Mouse (Mus musculus) megakaryocyte, embryonic 14.5 days (primary cell): ENCODE data around the gene Pygb. TPM values are rescaled to one million over a fixed set of nuclear protein-coding genes. Genes with fewer than 3 reads are reported as not detected.

ENCODE experiments used
- H3K27me3 ChIP-seq: replicated peaks from 2 replicates; pipeline ENCODE3; 2012; ENCODE audit warnings: inconsistent platforms
- H3K36me3 ChIP-seq: replicated peaks from 2 replicates; pipeline ENCODE3; 2012; ENCODE audit warnings: low read length, inconsistent platforms, mixed read lengths
- H3K4me1 ChIP-seq: 2 replicates; pipeline ENCODE4 v1.6.1; 2012; ENCODE audit warnings: inconsistent platforms
- H3K4me3 ChIP-seq: replicated peaks from 2 replicates; pipeline ENCODE3; 2012; ENCODE audit warnings: moderate library complexity, mild to moderate bottlenecking, inconsistent platforms
- H3K9me3 ChIP-seq: 2 replicates; pipeline ENCODE4 v1.6.1; 2012; ENCODE audit warnings: inconsistent platforms
- FLI1 ChIP-seq: IDR thresholded peaks from 2 replicates; pipeline ENCODE4 v1.6.1; 2012; ENCODE audit warnings: low read length, inconsistent platforms, mixed read lengths
- GATA1 ChIP-seq: IDR thresholded peaks from 3 replicates; pipeline ENCODE4 v1.6.1; 2012; ENCODE audit warnings: mixed read lengths, low read length, inconsistent platforms, borderline replicate concordance
- polyA plus RNA-seq: library from polyadenylated mRNA; stranded (reverse); fragments of >175 nt; gene quantifications from 2 replicates; pipeline ENCODE4 v1.2.3, GENCODE M21; 2012; ENCODE audit warnings: low replicate concordance; ENCODE audit not compliant: insufficient read depth

The Pygb gene
- polyA plus RNA-seq, 1 experiment, result 43.3 TPM

DNA sequence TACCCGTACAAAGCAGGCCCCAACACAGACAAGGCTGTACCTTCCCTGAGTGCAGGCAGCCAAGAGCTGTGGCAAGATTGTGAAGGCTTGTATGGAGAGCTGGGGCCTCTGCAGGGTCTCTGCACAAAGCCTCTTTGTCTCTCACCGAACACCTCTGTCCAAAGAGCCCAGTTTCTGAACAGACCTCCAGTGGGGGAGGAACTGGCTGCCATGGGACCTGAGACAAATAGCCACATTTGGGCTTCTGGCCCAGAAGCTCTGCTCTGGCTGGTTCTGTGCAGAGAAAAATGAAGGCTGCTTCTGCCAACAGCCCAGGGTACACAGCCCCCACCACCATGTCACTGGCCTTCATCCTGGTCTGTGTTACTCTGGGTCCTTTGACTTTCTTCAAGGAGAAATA is 20.9 kb upstream of the Pygb start:
- Histone ChIP-seq H3K4me1 (peaks cover 57% of the 10 kb centered on the region), H3K36me3 (peaks cover 95% of the 10 kb centered on the region)
- no peak for TF ChIP-seq FLI1

DNA sequence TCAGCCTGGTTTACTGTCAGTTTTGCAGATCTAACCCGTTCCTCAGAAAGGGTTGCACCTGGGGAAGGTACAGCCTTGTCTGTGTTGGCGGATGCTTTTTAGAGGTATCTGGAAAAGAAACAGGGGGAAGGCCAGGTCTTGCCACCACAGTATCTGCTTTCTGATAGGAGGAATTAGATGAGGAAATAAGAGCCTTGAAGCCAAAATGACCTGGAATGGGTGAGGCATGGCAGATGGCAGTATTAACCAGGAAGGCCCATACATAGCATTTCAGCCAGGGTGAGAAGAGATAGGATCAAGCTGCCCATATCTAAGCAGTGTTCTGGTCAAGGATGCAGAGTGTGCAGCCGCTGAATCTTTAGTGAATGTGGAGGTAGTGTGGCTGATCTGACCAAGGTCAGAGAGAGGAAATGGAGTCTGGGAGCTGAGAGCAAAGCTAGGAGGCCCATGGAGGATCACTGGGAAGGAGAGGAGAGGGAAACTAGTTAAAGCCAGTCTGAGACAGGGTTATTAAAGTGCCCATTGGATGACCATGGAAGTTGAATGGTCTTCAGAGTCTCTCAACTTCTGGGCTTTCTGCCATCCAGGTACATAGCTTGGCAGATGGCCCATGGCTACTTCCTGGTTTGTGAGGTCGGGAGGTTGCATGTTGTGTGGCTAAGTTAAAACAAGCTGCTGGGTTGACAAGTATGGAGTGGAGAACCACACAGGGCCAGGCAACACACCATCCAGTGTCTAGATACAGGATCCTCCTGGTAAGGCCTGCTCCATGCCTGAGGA is 20.3 kb upstream of the Pygb start:
- H3K36me3 ChIP-seq, result peaks cover 95% of the 10 kb centered on the region

More for the DNA sequence above, 20.9 kb upstream of the Pygb start:
- Histone ChIP-seq H3K4me3 (no peak overlapping the region), H3K27me3 (no peaks in the 10 kb centered on the region), H3K9me3 (peaks cover 3% of the 10 kb centered on the region; the same call in 1 of the 2 replicates)

DNA sequence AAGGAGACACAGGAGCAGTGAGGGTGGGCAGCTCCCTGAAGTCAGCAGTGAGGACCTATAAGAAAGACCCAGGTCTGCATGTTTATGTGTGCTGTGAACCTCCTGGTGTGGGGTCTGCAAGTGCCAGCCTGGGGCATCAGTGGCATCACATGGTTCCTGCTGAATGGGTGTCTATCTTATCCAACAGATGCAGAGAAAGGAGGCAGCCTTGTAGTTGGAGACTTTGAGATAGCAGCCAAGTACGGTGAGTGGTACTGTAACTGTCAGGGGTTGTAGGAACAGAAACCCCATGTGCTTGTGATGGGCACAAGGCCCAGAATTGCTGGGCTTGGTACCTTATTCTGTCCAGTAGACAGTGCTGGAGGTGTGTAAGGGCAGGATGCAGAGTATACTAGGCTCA is 17.9 kb upstream of the Pygb start:
- Histone ChIP-seq H3K9me3 (no peaks in the 10 kb centered on the region), H3K4me1 (peaks cover 74% of the 10 kb centered on the region), H3K27me3 (no peaks in the 10 kb centered on the region), H3K36me3 (peaks cover 85% of the 10 kb centered on the region), H3K4me3 (no peak overlapping the region)
- TF ChIP-seq FLI1 (no peak), GATA1 (no peak)

More for the DNA sequence above, 20.3 kb upstream of the Pygb start:
- no peak overlapping the region for H3K4me3 ChIP-seq
- H3K9me3 ChIP-seq, result no peaks in the 10 kb centered on the region
- no peak for TF ChIP-seq GATA1
- TF ChIP-seq FLI1, result no peak
- no peaks in the 10 kb centered on the region for H3K27me3 ChIP-seq
- peaks cover 64% of the 10 kb centered on the region for H3K4me1 ChIP-seq

DNA sequence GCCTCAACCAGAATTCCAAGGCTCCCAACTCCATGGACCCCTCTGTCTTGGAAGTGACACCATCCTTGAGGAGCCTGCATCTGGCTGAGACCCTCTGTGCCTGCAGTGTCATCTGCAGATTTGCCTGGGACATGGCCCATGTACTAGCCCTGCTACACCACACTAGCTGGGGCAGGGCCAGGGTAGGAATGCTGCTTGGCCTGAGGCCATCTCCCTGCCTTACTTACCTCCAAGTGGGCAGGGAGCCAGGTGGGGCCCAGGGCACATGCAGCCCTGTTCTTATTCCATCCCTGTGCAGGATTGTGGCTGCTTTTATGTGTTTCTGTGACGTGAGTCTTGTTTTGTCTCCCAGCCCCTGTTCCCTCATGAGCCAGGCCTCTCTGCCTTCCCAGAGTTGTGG is 15.8 kb upstream of the Pygb start:
- Histone ChIP-seq H3K36me3 (peaks cover 64% of the 10 kb centered on the region), H3K4me3 (no peak overlapping the region), H3K4me1 (peaks cover 79% of the 10 kb centered on the region), H3K9me3 (no peaks in the 10 kb centered on the region), H3K27me3 (no peaks in the 10 kb centered on the region)
- TF ChIP-seq GATA1 (no peak), FLI1 (no peak)

DNA sequence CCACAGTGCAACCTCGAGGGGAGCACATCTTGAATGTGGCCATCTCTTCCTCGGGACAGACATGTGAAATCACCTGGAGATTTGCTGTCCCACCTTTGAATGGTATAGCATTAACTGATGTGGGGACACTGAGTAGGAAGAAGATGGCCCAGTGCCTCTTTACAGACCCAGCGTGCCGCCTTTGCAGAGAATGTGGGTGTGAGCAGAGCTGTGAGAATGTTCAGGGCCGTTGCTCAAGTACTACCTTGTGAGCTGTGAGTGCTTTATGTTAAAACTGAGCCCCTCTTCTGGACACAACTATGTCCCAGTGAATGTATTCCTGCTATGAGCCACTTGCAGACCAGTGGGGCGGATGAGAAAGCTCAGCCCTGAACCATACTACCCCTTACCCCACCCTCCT is 15.4 kb upstream of the Pygb start:
- H3K27me3 ChIP-seq, result no peaks in the 10 kb centered on the region
- peaks cover 80% of the 10 kb centered on the region for H3K4me1 ChIP-seq
- H3K9me3 ChIP-seq, result no peaks in the 10 kb centered on the region
- peaks cover 60% of the 10 kb centered on the region for H3K36me3 ChIP-seq
- TF ChIP-seq FLI1 (no peak), GATA1 (no peak)
- H3K4me3 ChIP-seq, result no peak overlapping the region

DNA sequence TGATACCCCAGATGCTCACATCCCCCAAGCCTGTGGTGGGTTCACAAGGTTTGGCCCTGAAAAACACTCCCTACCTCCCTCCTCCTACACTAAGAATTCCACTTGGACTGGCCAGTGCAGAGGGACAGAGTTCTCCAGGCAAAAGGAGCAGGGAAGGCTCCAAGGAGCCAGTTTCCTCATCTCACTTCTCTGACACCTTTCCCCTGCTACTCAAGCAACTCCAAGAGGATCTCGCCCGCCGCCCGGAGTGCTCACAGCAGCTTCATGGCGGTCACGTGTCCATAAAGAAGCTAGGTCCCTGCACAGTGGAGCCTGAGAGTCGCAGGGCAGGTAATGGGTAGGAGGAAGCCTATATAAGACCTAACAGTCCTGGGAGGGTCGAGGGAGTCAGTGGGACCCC is 14.5 kb upstream of the Pygb start:
- TF ChIP-seq FLI1 (no peak), GATA1 (no peak)
- Histone ChIP-seq H3K4me1 (peaks cover 77% of the 10 kb centered on the region), H3K27me3 (no peaks in the 10 kb centered on the region), H3K36me3 (peaks cover 52% of the 10 kb centered on the region), H3K9me3 (no peaks in the 10 kb centered on the region), H3K4me3 (peak overlapping the region; percentile 38)

DNA sequence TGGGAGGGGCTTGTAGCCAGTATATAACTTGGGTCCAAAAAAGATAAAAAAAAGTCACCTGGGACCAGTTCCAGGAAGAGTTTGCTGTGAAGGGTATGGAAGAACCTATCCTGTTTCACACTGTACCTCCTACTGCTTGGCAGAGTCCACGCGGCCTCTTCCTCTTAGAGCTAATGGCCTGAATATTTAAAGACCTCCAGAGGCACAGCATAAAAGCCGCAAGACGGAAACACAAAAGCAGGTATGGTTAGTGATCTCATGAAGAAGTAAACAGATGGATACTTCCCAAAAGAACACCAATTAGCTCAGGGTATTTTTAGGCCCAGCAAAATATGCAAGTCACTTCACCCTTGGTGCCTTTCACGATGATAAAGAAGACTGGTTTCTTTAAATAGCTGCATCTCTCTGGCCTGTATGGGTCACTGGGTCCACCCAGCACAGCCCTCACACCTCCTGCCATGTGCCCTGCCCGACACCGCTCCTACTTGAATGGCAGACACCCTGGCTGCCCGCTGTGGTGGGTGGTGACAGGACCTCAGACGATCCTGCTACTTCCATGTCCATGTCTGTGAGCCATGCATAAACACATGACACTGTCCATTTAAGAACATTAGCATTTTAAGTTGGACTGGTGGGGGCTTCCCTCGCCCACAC is 13.9 kb upstream of the Pygb start:
- Histone ChIP-seq H3K4me1 (peaks cover 71% of the 10 kb centered on the region), H3K27me3 (no peaks in the 10 kb centered on the region), H3K9me3 (no peaks in the 10 kb centered on the region), H3K4me3 (peak overlapping the region; percentile 83), H3K36me3 (peaks cover 47% of the 10 kb centered on the region)
- no peak for TF ChIP-seq FLI1
- TF ChIP-seq GATA1, result no peak

DNA sequence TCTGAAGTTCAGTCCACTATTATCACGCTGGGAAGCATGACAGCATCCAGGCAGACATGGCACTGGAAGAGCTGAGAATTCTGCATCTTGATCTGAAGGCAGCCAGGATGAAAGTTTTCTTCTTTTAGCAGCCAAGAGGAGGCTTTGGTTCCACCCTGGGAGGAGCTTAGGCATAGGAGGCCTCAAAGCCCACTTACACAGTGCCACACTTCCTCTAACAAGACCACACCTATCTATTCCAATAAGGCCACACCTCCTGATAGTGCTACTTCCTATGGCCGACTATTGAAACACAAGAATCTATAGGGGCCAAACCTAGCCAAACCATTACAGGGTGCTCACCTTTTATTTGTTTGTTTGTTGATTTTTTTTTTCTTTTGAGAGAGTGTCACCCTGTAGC is 3.7 kb upstream of the Pygb start:
- TF ChIP-seq FLI1 (no peak), GATA1 (no peak)
- peaks cover 8% of the 10 kb centered on the region for H3K36me3 ChIP-seq
- H3K27me3 ChIP-seq, result no peaks in the 10 kb centered on the region
- peaks cover 10% of the 10 kb centered on the region for H3K9me3 ChIP-seq
- H3K4me3 ChIP-seq, result no peak overlapping the region
- peaks cover 76% of the 10 kb centered on the region for H3K4me1 ChIP-seq

DNA sequence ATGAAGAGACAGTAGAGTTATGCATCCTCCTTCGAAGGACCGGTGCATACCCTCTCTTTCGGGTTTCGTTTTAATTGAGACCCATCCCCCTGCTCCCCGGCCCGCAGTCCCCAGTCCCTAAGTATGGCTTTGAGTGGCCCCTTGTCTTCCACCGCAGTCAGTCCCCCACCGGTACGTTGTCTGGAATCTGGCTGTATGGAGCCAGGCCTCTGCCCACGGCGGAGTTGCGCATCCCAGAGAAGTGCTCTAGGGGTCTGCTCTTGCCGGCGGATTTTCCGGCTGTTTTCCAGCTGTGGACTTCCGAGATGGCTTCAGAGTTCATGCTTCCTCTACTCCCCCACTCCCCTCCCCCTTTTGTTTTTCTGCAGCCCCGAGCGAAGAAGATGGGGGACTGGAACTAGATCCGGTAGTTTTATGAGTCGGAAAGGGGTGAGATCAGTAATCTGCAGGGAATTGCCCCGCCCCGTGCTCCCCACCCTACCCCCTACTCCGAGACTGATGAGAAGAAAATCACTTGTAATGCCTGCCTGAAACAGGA is 768 bp downstream of the Pygb start:
- Histone ChIP-seq H3K36me3 (peaks cover 32% of the 10 kb centered on the region), H3K27me3 (no peaks in the 10 kb centered on the region), H3K4me3 (peak overlapping the region; percentile 93), H3K9me3 (no peaks in the 10 kb centered on the region), H3K4me1 (peaks cover 68% of the 10 kb centered on the region)
- no peak for TF ChIP-seq FLI1
- TF ChIP-seq GATA1, result no peak

DNA sequence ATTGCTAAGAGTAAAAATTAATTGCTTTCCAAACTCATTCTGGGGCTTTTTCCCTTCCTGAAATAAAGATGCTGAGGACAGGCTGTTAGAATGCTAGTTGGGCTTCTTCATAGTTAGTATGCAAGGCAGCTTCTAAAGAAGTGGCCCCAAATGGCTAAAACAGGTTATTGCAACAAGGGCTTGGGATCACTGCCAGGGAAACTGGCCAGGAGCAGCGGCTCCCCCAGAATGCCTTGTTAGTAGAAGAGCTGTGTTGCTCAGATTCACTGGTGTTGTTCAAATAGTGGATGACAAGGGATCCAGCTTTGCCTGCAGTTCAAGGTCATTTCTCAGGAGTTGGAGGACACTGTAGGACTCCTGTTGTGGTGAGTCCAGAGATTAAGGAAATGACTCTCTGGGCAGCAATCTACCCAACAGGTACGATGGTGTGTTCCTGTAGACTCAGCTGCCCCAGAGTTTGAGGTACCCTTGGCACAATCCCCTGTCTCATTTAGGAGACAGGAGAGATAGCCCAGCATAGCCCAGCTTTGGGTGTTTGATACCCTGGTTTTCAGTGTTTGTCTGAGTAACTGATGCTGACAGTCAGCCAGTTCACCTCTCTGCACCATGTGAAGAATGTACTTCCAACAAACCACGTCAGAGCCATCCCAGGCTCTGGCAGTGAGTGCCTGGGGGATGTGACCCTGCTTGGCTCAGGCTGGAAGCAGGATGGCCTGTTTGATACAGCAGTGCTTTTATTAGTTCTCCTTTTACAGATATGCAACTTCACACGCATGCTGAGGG is 2.4 kb downstream of the Pygb start:
- Histone ChIP-seq H3K4me1 (peaks cover 62% of the 10 kb centered on the region), H3K27me3 (no peaks in the 10 kb centered on the region), H3K9me3 (no peaks in the 10 kb centered on the region), H3K4me3 (peak overlapping the region; percentile 68), H3K36me3 (peaks cover 48% of the 10 kb centered on the region)
- TF ChIP-seq GATA1, result no peak
- no peak for TF ChIP-seq FLI1
